Mouse (Mus musculus) ES-E14 (cell line): ENCODE measurements at regions not wholly inside any gene's neighbourhood (a gene's known extent, or its start where the extent isn't known, plus 50 kb on each side); places are given as distances from the start of the nearest gene placed in this dataset.

Source experiments
- HCFC1 ChIP-seq: IDR thresholded peaks from 2 replicates; pipeline ENCODE4 v1.6.1; 2012; ENCODE audit warnings: low read length, inconsistent platforms, borderline replicate concordance; ENCODE audit not compliant: insufficient read depth
- ZNF384 ChIP-seq: IDR thresholded peaks from 2 replicates; pipeline ENCODE4 v1.6.1; 2012; ENCODE audit warnings: low read depth, low read length, inconsistent platforms

GRCm38 (mm10) chr13:57313731-57314130 is 417.9 kb upstream of the Trpc7 start:
- no peak for TF ChIP-seq ZNF384
- TF ChIP-seq HCFC1, result no peak
